Mouse (Mus musculus) right cerebral cortex, postnatal 36 days (tissue): Measurements from ENCODE around the gene Irak3.
A peak's percentile ranks its signal among the peaks of the same experiment; 100 is the strongest.
"Not testable (repeated sequence)": the region's sequence is repeated elsewhere in the genome, so short reads cannot be mapped to it uniquely, and the experiment has no call there.

Experiments used
- DNase-seq, 2 experiments: peaks; one replicate each; pipeline ENCODE4 v3.0.0; 2022; ENCODE audit warnings: low spot score in 2 of 2, mixed read lengths in 1 of 2

Gene Irak3

DNA sequence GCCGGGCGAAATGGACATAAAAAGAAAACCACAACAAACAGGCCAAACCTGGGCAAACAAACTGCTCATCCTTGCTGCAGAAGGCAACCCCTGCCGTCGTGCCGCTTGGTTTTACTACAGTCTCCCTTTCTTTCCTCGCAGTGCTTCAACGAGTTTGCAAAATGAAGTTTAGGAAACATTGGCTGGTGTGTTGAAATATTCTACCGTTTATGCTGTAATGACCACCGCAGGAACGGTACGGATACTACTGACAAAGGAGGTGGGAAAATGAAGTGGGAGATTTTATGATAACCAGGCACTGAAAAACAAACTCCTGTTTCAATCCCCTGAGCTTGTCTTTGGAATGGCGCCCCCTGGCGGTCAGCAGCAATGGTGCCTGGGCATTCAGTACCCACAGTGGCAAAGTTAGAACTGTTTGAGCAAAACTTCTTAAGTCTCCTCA is at the start of gene Irak3:
TSS of gene Irak3 (minus strand) at position 170 of the 442 bp plus-strand sequence.
- peak in 1 of 2 experiments; percentile 55 for DNase-seq

DNA sequence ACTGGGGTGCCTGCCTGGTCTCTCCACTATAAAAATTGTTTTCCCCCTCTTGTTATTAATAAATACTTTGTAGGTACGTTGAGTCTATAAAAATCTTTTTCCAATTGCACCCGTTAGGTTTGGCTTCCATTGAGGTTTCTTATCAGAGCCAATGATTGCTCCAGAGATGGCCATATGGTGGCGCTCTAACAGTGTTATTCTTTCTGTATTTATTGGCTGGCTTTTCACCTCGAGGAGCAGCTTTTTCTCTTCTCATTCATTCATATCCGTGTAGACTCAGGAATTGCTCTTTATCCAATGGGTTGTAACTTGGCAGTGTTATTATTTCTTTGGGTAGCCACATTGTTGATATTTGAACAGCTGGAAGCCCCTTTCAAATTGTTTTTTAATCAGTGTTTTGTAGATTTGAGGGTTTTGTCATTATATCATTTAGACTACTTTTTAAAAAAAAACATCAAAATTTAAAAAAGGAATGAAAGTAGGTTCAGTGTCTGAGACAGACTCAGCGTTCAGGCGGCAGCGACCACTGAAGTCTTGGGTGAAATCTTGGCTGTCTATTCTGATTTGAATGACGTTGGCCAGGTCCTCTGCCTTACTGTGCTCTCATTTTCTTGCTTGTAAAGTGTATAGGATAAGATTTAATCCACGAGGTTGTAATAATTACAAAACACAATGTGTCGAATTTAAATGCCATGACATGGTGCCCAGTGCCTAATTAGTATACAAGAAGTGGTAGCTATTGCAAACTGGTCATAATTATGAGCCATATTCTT is 49.2 kb upstream of the Irak3 start:
- no peak for DNase-seq

DNA sequence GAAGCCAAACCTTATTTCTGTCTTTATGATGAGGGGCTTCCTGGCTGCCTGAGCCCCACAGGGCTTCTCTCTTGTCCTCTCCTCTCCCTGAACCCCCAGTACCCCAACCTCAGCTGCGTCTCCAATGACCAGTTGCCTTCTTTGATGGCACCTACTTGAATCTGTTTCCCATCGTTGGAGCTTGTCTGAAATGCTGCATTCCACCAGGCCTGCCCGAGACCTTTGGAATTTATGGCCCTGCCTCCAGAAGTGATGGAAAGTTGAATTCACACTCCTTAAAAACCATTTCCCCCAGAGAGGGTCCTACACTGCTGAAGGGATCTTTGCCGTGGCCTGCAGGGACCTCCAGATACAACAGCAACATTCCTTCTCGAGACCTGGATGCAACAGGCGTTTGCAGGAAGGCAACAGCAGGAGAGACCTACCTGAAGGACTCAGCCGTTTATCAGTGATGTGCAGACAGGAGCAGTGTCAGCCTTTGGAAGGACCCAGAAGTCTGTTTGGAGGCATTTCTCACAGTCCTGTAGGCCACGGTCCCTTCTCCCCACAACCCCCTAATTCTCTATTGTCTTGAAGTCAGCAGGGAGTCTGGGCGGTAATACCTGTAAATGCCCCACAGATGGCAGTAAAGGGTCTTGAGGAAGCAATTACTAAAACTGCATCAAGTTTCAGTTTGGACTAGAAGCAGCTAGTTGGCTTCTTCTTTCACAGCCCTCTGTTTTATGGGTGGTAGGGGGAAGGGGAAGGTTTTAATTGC is 45.2 kb upstream of the Irak3 start:
- DNase-seq: peak in 1 of 2 experiments; percentile 12

DNA sequence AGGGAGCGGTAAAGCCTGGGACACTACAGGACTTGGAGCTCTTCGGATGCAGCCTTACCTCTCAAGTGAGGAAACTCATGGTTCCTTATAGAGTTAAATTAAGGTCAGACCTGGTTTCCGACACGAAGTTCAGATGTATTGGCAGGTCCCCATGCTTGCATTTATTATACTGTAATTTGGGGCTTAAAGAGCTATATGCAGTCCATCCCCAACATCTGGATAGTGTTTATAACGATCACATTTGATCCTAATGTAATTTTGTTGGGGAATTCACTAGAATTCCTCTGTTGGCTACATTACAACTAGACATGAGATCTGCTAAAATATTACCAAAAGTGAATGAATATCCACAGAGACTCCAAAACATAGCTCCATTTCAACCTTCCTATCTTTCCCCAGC is 43.8 kb upstream of the Irak3 start:
- DNase-seq: no peak

DNA sequence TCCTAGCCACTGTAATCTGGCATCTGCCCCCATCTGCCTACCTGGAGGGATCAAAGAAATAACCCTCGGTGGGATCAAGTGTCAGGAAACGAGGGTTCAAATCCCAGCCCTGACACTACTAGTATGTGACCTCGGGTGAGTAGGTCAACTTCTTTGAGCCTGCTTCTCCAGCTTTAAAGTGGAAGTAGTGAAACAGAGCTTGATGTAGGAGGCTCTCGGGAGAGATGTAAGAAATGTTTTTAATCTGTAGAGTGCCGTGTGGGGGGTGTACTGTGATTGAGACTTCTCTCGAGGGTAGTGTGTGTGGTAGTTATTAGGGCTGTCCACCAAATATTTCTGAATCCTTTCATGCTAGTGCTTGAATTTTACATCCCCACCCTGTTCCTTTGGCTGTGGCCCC is 40.5 kb upstream of the Irak3 start:
- no peak for DNase-seq

DNA sequence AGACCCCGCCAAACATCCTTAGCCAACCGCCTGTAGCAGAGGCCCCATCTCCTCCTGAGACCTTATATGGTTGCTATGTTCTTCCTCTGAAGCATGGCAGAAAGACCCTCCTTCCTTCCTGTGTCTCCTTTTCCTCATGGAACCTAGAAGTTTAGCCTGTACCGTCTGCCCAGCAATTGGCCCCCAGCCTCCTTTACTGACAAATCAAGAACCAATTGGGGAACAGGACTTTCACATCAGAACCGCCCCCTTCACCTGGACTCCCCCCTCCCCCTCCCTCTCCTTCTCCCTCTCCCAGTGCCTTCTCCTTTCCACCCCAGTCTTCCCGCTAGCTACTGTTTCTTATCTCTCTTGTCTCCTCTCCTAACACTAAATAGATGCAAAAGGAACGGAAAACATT is 37.5 kb upstream of the Irak3 start:
- DNase-seq: no peak

DNA sequence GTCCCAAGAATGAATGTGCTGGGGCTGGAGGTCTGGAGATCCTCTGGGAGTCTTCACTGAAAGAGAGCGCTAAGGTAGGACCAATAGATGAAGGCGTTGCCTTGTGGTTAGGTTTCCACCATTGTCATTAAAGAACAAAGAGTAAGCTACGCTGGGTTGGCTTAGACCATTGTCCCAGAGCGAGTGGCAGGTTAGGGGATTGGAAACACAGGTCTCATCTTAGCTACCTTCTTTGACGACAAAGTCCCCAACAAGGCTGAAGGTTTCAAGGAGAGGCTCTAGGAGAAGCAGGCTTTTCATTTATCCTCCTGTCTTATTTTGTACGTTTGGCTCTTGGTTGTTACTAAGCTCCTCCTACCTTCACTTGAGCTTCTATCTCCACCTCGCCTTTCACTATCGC is 36.3 kb upstream of the Irak3 start:
- no peak for DNase-seq

DNA sequence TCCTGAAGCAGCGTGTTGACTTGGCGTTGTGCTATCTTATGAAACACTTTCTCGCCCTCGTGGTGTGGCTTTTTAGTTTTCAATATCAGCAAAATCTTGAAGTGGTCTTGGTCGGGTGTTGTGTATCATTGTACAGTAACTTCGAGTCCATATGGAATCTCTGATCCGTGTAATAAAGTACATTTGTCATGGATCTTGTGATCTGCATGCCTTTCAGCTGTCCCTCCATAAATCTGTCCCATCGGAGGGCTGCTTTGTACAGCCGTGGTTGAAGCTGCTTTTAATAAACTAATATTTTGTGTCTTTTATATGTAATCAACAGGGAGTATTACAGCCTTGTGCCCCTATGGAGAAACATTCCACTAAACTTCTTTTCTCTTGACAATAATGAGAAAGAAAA is 34.9 kb upstream of the Irak3 start:
- DNase-seq: no peak

GRCm38 (mm10) chr10:120233655-120234367 is 31.9 kb upstream of the Irak3 start:
- peak in 1 of 2 experiments; percentile 13 for DNase-seq

- no peak for DNase-seq
Measured at GRCm38 (mm10) chr10:120231718-120232117, 29.8 kb upstream of the Irak3 start.

- DNase-seq: peak; percentile 80 to 84
Measured at GRCm38 (mm10) chr10:120226871-120227661, 25.1 kb upstream of the Irak3 start, which contains the start of gene Llph. Llph (plus strand) TSS chr10:120227070.

- no peak for DNase-seq
Measured at GRCm38 (mm10) chr10:120220776-120221175, 18.8 kb upstream of the Irak3 start.

GRCm38 (mm10) chr10:120219578-120220359 is 17.8 kb upstream of the Irak3 start:
- no peak for DNase-seq

DNA sequence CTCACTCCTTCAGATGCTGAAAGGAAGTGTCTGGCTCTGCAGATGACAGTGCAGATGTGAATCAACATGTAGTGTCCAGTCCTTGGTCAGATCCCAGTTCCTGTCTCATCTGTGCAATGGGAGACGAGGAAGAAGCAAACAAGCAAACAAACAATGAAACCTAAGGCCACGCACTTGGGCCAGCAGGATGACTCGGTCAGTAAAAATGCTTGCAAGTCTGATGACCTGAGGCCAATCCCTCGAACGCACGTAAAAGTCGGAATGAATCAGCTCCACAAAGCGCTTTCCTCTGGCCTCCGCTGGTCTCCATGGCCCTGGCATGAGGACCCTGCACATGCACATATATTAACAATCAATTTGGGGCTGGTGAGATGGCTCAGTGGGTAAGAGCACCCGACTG is 17.1 kb upstream of the Irak3 start:
- no peak for DNase-seq

GRCm38 (mm10) chr10:120217099-120217498 is 15.2 kb upstream of the Irak3 start:
- not testable (repeated sequence) for DNase-seq

GRCm38 (mm10) chr10:120210096-120210495 is 8.2 kb upstream of the Irak3 start:
- no peak for DNase-seq

- DNase-seq: no peak
Measured at GRCm38 (mm10) chr10:120209539-120209925, 7.6 kb upstream of the Irak3 start.

- peak; percentile 87 to 88 for DNase-seq
Measured at GRCm38 (mm10) chr10:120208575-120209538, 6.9 kb upstream of the Irak3 start.

- DNase-seq: no peak
Measured at GRCm38 (mm10) chr10:120208015-120208414, 6.1 kb upstream of the Irak3 start.
